Comparison of ENCODE assay signal across 8 mouse cellular contexts in the genomic region with DNA sequence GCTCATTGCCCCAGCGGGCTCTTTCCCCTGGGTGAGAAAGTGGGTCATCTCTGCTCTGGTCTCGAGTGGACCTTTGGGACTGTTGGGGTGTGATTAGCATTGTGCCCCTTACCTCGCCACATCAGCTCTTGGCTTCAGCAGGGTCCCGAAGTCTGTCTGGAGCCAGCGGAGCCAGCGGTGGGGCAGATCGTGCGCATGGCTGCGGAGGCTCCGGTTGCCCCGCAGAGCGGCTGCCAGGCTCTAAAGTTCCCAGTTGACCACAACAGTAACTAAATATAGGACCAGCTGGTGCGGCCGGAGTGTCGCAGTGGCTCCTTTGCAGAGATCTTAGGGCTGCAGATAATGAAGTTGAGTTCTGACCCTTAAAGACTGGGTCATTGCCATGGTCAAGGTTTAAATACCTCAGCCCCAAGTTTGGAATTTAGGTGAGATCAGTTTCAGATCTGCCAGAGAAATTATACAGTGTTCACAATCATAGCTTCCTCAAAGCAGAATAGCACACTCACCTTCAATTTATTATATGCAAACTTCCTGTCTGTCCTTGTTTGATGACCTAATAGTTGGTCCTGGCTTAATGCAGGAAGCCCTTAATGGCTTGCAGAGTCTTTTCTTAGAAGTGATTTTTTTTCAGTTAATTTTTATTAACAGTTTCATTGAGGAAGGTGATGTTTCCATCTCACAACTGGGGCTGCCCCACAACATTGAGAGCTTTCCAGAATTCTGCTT. TPM values are rescaled to one million over a fixed set of nuclear protein-coding genes. Genes with fewer than 3 reads are reported as not detected.
DNase-seq lines count a peak whose midpoint lies in the region; ATAC-seq lines count a peak whose summit lies in the region.

No protein-coding gene starts in this region.

- peak overlapping the region; percentile 97 for H3K4me2 ChIP-seq in kidney, embryonic 15.5 days
- H3K4me2 ChIP-seq in embryonic facial prominence, embryonic 11.5 days (ENCODE audit: low read depth, low read length): peak overlapping the region; percentile 88
- H3K4me2 ChIP-seq in heart, embryonic 12.5 days: peak overlapping the region; percentile 91
- peak overlapping the region; percentile 94 for H3K4me2 ChIP-seq in liver, embryonic 11.5 days

- DNase-seq in kidney, adult 18-20 months: no peak
- DNase-seq in embryonic facial prominence, embryonic 11.5 days (ENCODE audit: low spot score): peak; percentile 30
- no peak for DNase-seq in liver, embryonic 11.5 days (ENCODE audit: low spot score)
- no peak for DNase-seq in adrenal gland, postnatal 10 days
- no peak for DNase-seq in layer of hippocampus, adult 9-11 months

- H3K9ac ChIP-seq in kidney, embryonic 15.5 days: peak overlapping the region; percentile 62
- peak overlapping the region; percentile 72 for H3K9ac ChIP-seq in embryonic facial prominence, embryonic 11.5 days (replicated peaks; ENCODE audit: low read length)
- peak overlapping the region; percentile 73 for H3K9ac ChIP-seq in heart, embryonic 12.5 days
- peak overlapping the region; percentile 83 for H3K9ac ChIP-seq in liver, embryonic 11.5 days (ENCODE audit: low read depth, low read length)

- ATAC-seq in kidney, embryonic 15.5 days (replicated peaks; ENCODE audit: low FRiP score): 0 out of 2 replicates have a peak, but pooled peaks have one; percentile 16
- 0 out of 2 replicates have a peak, but pooled peaks have one; percentile 4 for ATAC-seq in embryonic facial prominence, embryonic 11.5 days (replicated peaks; ENCODE audit: insufficient number of reproducible peaks, low FRiP score, low TSS enrichment, low read depth)
- no peak for ATAC-seq in heart, embryonic 12.5 days (ENCODE audit: insufficient number of reproducible peaks, low FRiP score)
- no peak for ATAC-seq in liver, embryonic 11.5 days (replicated peaks; ENCODE audit: low FRiP score)
- no peak for ATAC-seq in CD4-positive, CD25-positive, alpha-beta regulatory T cell, adult 4 months

- no peaks in the 10 kb centered on the region for H3K27me3 ChIP-seq in kidney, embryonic 15.5 days
- no peaks in the 10 kb centered on the region for H3K27me3 ChIP-seq in embryonic facial prominence, embryonic 11.5 days (ENCODE audit: control insufficient read depth, insufficient read depth, low read length)
- no peaks in the 10 kb centered on the region for H3K27me3 ChIP-seq in heart, embryonic 12.5 days (replicated peaks)
- H3K27me3 ChIP-seq in liver, embryonic 11.5 days (replicated peaks; ENCODE audit: control insufficient read depth, insufficient read depth, low read length): no peaks in the 10 kb centered on the region

- peak overlapping the region; percentile 86 for H3K27ac ChIP-seq in kidney, embryonic 15.5 days
- H3K27ac ChIP-seq in embryonic facial prominence, embryonic 11.5 days (replicated peaks; ENCODE audit: low read depth, low read length): no peak overlapping the region
- peak overlapping the region; percentile 67 for H3K27ac ChIP-seq in heart, embryonic 12.5 days (ENCODE audit: poor library complexity, severe bottlenecking)
- H3K27ac ChIP-seq in liver, embryonic 11.5 days (ENCODE audit: low read depth, low read length): peak overlapping the region; percentile 77; the same call in 1 of the 2 replicates

- no peaks in the 10 kb centered on the region for H3K36me3 ChIP-seq in kidney, embryonic 15.5 days
- no peaks in the 10 kb centered on the region for H3K36me3 ChIP-seq in embryonic facial prominence, embryonic 11.5 days (replicated peaks; ENCODE audit: control insufficient read depth, insufficient read depth, low read depth, low read length)
- no peaks in the 10 kb centered on the region for H3K36me3 ChIP-seq in heart, embryonic 12.5 days
- no peaks in the 10 kb centered on the region for H3K36me3 ChIP-seq in liver, embryonic 11.5 days (ENCODE audit: control insufficient read depth, insufficient read depth, low read length)

- WGBS in kidney, embryonic 15.5 days: 1% methylated on average over 15 of the region's 15 CpGs
- 3% methylated on average over 15 of the region's 15 CpGs for WGBS in embryonic facial prominence, embryonic 11.5 days
- 1% methylated on average over 15 of the region's 15 CpGs for WGBS in heart, embryonic 12.5 days
- WGBS in liver, embryonic 11.5 days: 1% methylated on average over 15 of the region's 15 CpGs

- peak overlapping the region; percentile 72 for H3K4me3 ChIP-seq in kidney, embryonic 15.5 days (replicated peaks)
- H3K4me3 ChIP-seq in embryonic facial prominence, embryonic 11.5 days (ENCODE audit: low read depth, low read length): peak overlapping the region; percentile 75
- H3K4me3 ChIP-seq in heart, embryonic 12.5 days: peak overlapping the region; percentile 77
- H3K4me3 ChIP-seq in liver, embryonic 11.5 days (ENCODE audit: low read depth, low read length): peak overlapping the region; percentile 73

- H3K4me1 ChIP-seq in kidney, embryonic 15.5 days: peaks cover 22% of the 10 kb centered on the region
- no peaks in the 10 kb centered on the region for H3K4me1 ChIP-seq in embryonic facial prominence, embryonic 11.5 days (ENCODE audit: control insufficient read depth, insufficient read depth, low read length)
- peaks cover 24% of the 10 kb centered on the region for H3K4me1 ChIP-seq in heart, embryonic 12.5 days (replicated peaks)
- H3K4me1 ChIP-seq in liver, embryonic 11.5 days (replicated peaks; ENCODE audit: control insufficient read depth, insufficient read depth, low read length): peaks cover 6% of the 10 kb centered on the region; the same call in 1 of the 2 replicates

- H3K9me3 ChIP-seq in kidney, embryonic 15.5 days (replicated peaks): no peaks in the 10 kb centered on the region
- no peaks in the 10 kb centered on the region for H3K9me3 ChIP-seq in embryonic facial prominence, embryonic 11.5 days (replicated peaks; ENCODE audit: control insufficient read depth, low read length)
- no peaks in the 10 kb centered on the region for H3K9me3 ChIP-seq in heart, embryonic 12.5 days (replicated peaks)
- no peaks in the 10 kb centered on the region for H3K9me3 ChIP-seq in liver, embryonic 11.5 days (ENCODE audit: control insufficient read depth, low read length)

RNA-seq across cellular contexts. Expression of a gene that starts 1.0 kb away (rescaled TPM):
- 8.1 and 8.4 TPM in 2 replicates for polyA plus RNA-seq in kidney, embryonic 15.5 days (2015; fragmentation: Nextera tagmentation; extraction: Ambion mirVana)
- 11.1 and 11.6 TPM in 2 replicates for polyA plus RNA-seq in embryonic facial prominence, embryonic 11.5 days (2014; fragmentation: Nextera tagmentation; extraction: Ambion mirVana)
- 12.6 and 13.3 TPM in 2 replicates for polyA plus RNA-seq in heart, embryonic 12.5 days (2016; fragmentation: Nextera tagmentation; extraction: Ambion mirVana)
- 12.0 and 14.1 TPM in 2 replicates for polyA plus RNA-seq in liver, embryonic 11.5 days (2014; fragmentation: Nextera tagmentation; extraction: Ambion mirVana)
- 10 to 100 TPM; 10.8 to 13.6 TPM for total RNA-seq in adrenal gland, postnatal 10 days (2021)
- 1 to 10 TPM; 5.8 to 9.1 TPM for polyA plus RNA-seq in CD4-positive, CD25-positive, alpha-beta regulatory T cell, adult 4 months (2017; shearing (Covaris generic))

RNA-seq across cellular contexts. Expression of a gene that starts 24.1 kb away (rescaled TPM):
- polyA plus RNA-seq in kidney, embryonic 15.5 days (2015; fragmentation: Nextera tagmentation; extraction: Ambion mirVana): 69.4 and 70.0 TPM in 2 replicates
- 27.8 and 35.2 TPM in 2 replicates for polyA plus RNA-seq in embryonic facial prominence, embryonic 11.5 days (2014; fragmentation: Nextera tagmentation; extraction: Ambion mirVana)
- polyA plus RNA-seq in heart, embryonic 12.5 days (2016; fragmentation: Nextera tagmentation; extraction: Ambion mirVana): 49.7 and 52.7 TPM in 2 replicates
- 27.1 and 33.3 TPM in 2 replicates for polyA plus RNA-seq in liver, embryonic 11.5 days (2014; fragmentation: Nextera tagmentation; extraction: Ambion mirVana)
- total RNA-seq in adrenal gland, postnatal 10 days (2021): 100 to 1,000 TPM; 116 to 127 TPM
- 10 to 100 TPM; 26.8 to 33.6 TPM for polyA plus RNA-seq in CD4-positive, CD25-positive, alpha-beta regulatory T cell, adult 4 months (2017; shearing (Covaris generic))

RNA-seq across cellular contexts. Expression of a gene that starts 58.8 kb away (rescaled TPM):
- polyA plus RNA-seq in kidney, embryonic 15.5 days (2015; fragmentation: Nextera tagmentation; extraction: Ambion mirVana): 0.38 and 0.42 TPM in 2 replicates
- 0.20 TPM in 2 replicates for polyA plus RNA-seq in embryonic facial prominence, embryonic 11.5 days (2014; fragmentation: Nextera tagmentation; extraction: Ambion mirVana)
- polyA plus RNA-seq in heart, embryonic 12.5 days (2016; fragmentation: Nextera tagmentation; extraction: Ambion mirVana): not detected in 2 replicates
- 0.84 and 0.86 TPM in 2 replicates for polyA plus RNA-seq in liver, embryonic 11.5 days (2014; fragmentation: Nextera tagmentation; extraction: Ambion mirVana)
- total RNA-seq in adrenal gland, postnatal 10 days (2021): under 1 TPM in 1 of 2 experiments, not detected in 1; 0.36 TPM
- not detected for polyA plus RNA-seq in CD4-positive, CD25-positive, alpha-beta regulatory T cell, adult 4 months (2017; shearing (Covaris generic))

Comparison
In these comparisons a context has a peak if more than half of its experiments do, and no peak if none do; other contexts are left out.
1. ATAC-seq: peak in kidney, embryonic 15.5 days (single experiment) and embryonic facial prominence, embryonic 11.5 days (single experiment); none in heart, embryonic 12.5 days (single experiment), liver, embryonic 11.5 days (single experiment) and CD4-positive, CD25-positive, alpha-beta regulatory T cell, adult 4 months (single experiment).
2. Peak in every context shown above with its lines, with median percentiles within 50 percentile points of each other: H3K4me2 ChIP-seq, H3K4me3 ChIP-seq and H3K9ac ChIP-seq.